Mouse (Mus musculus) T-helper 17 cell (primary cell): ENCODE data around the gene Mas1.

Experiments used
- in situ Hi-C, 2 experiments: fragments of 300-600 bp; cut with MboI, MseI; formaldehyde crosslinking; loops; 1 replicate in 1 of 2; 2 replicates in 1 of 2; pipeline ENCODE4 v1.15.1; 2025; ENCODE audit warnings: high pct_unique_total_duplicates in 2 of 2

Gene Mas1

GRCm38 (mm10) chr17:12868043-12868442 is at the start of gene Mas1:
Gene Mas1 (minus strand): TSS chr17:12868143.
- in situ Hi-C loops, result no loop called here

DNA sequence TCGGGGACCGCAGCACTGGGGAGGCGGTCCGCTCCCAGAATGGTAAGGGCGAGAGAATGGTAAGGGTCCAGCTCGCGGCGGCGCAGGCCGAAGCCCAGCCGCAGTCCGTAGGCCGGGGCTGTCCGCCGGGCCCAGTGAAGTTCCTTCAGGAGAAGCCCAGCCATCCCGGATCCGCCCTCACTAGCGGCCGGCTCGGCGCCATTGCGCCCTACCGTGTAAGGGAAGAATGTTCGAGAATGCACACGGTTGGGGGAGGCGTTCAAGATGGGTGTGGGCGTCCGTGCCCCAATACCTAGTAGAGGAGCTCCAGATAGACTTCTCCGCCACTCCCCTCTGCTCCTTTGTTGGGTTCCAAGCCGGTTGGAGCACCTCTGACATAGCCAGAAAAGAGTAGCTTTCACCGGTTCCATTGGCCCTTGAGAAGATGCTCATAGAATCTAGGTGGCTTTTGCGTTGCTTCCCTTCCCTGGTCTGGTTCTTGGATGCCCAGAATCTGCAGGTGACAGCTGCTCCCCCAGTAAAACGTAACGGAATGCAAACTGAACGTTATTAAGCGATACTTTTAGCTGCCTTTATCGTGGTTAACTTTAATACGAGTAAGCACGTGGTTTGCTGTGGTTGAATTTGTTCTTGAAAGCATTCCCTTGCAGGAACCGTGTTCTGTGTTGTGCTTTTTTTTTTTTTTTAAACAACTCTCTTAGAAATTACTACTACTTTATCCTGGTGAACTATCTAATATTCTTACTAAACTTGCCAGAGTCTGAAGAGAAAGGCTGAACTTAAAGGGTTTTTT is 48.8 kb upstream of the Mas1 start:
- in situ Hi-C loops, result no loop called here

GRCm38 (mm10) chr17:12915881-12916583 is 48.1 kb upstream of the Mas1 start, which contains the start of gene Mrpl18:
Gene Mrpl18 (minus strand): TSS chr17:12916345.
- in situ Hi-C loops, result no loop called here

DNA sequence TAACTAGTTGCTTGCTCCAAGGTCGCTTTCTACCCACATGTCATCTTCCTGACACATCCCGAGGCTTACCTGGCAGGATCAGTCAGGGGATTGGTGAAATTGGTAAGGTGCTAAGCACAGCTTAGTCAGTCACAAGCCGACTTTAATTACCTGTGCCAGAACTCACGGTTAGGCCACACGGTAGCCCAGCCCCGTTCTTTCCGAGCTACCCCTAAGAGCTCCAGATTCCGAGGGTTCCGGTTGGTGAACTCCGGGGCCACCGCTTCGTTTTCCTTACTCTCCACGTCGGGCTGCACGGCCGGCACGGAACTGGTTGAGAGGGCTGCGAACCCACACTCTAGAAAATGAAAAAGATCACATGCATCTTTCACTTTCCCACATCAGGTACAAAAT is 47.5 kb upstream of the Mas1 start, which contains the start of gene Tcp1:
Gene Tcp1 (plus strand): TSS at position 214 of the 393 bp plus-strand sequence.
- in situ Hi-C loops, result no loop called here

DNA sequence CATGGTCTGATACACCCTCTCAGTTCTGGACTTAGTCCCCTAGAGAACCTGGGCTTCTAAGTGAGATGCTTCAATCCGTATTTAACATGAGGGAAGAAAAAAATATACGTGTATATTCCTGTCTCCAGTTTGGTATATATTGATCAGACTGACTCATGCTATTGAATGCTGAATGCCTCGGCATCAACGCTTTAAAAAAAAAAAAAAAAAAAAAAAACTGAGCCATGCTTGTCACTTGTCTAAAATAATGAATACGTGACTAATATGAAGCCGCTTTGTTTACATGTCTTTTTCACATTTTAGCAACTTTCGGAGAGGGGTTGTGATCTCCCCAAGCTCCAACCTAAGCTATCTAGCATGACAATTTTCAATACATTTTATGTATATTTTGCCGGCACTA is 42.4 kb upstream of the Mas1 start:
- in situ Hi-C loops, result loop anchor here in 1 of 2 experiments (5.0 kb wide), 1 partner anchor 52 kb away; the partner anchor contains the start of gene Acat2

GRCm38 (mm10) chr17:12909361-12910280 is 41.7 kb upstream of the Mas1 start, which contains the start of gene Pnldc1:
Gene Pnldc1 (minus strand): TSS chr17:12910230.
- in situ Hi-C loops, result loop anchor here in 1 of 2 experiments (5.0 kb wide), 1 partner anchor 53 kb away; the partner anchor contains the start of gene Acat2

GRCm38 (mm10) chr17:12906436-12906835 is 38.5 kb upstream of the Mas1 start:
- in situ Hi-C loops, result no loop called here

- in situ Hi-C loops, result no loop called here
Observed at GRCm38 (mm10) chr17:12905810-12906209, 37.9 kb upstream of the Mas1 start.

- in situ Hi-C loops, result no loop called here
Observed at GRCm38 (mm10) chr17:12904349-12904748, 36.4 kb upstream of the Mas1 start.

DNA sequence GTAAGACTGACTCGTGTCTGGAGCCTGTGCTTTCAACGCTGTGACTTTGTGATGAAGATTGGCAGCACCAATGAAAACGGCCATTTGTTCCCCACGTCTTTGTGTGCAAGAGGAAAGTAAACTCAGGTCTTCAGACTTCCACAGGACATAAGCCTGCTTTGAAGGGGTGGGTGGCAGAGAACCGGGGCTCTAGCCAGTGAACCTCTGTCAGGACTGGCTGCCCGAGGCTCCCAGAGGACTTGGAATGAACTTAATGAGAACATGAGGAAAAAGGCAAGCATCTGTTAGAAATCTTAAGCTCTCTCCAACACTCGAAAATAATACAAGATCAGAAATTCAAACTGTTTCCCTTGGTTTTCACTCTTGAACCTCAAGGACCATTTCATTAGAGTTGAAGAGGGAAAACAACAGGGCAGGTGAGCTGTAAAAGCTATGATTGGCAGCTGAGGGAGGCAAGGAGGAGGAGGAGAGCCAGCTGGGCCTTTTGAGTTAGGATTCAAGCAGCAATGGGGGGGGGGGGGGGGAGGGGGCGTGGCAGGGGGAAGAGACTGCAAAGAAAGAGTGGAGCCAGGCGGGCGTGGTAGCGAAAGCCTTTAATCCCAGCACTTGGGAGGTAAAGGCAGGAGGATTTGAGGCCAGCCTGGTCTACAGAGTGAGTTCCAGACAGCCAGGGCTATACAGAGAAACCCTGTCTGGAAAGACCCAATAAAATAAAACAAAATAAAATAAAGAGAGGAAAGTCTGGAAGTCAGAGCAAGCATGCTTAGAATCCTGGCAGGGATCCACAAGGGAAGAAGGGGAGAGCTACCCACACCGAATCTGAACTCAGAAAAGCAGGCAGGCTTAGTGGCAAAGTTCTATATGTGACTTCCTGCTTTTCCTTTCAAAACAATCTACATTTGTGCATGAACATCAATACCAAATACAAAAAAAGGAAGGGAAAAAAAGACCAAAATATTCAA is 35.7 kb upstream of the Mas1 start:
- in situ Hi-C loops, result no loop called here

GRCm38 (mm10) chr17:12902291-12902690 is 34.3 kb upstream of the Mas1 start:
- in situ Hi-C loops, result no loop called here

DNA sequence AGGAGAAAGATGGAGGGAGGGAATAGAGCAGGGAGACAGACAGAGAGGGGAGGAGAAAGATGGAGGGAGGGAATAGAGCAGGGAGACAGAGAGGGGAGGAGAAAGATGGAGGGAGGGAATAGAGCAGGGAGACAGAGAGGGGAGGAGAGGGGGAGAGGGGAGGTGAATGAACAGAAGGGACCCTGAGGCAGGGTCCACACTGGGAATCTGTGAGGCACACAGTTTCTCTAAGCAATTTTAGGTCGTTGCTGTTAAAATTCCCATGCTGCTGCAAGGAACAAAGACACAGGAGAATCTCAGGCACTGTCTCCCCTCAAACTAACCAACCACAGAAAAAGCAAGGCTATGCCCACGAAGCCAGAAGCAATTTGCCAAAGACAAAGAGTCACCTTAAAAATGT is 30.7 kb upstream of the Mas1 start:
- in situ Hi-C loops, result loop anchor here in 1 of 2 experiments (25.0 kb wide), 1 partner anchor 264 kb away; no protein-coding TSS in a partner anchor

GRCm38 (mm10) chr17:12897674-12898073 is 29.7 kb upstream of the Mas1 start:
- in situ Hi-C loops, result loop anchor here in 1 of 2 experiments (25.0 kb wide), 1 partner anchor 265 kb away; no protein-coding TSS in a partner anchor

DNA sequence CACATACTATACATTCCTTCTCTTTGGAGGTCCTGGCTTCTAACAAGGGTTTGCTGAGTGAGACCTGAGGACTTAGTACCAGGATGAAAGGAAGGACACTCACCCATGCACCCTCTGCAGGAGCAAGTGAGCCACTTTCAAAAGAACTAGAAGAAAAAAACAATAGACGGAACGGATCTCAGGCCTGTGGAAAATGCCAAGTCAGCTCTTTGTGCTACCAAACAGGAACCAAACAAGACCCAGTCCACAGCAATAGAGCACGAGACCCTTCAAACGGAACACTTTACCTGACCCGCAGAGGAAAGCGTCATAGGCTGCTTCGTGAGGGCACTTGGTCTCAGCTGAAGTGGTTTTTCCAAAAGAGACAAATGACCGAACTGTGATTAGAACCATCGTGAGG is 24.1 kb upstream of the Mas1 start:
- in situ Hi-C loops, result loop anchor here in 1 of 2 experiments (25.0 kb wide), 1 partner anchor 270 kb away; no protein-coding TSS in a partner anchor

DNA sequence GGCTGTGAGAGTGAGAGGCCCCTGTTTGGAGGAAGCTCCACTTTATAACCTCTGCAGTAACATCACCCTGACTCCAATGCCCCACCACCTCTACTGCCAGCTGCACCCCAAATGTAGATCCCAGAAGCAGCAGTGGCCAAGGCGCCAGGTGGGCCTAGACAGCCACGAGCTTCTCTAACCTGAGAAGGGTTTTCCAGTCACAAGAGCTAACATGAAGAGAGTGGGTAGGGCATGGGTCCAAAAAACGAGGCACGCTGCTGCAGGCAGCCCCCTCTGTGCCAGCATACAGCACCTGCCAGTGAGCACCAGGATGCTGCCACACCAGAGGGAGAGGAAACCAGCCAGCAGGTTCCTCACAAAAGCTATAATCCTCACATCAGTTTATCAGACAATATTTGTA is 23.1 kb upstream of the Mas1 start:
- in situ Hi-C loops, result loop anchor here in 1 of 2 experiments (25.0 kb wide), 1 partner anchor 271 kb away; no protein-coding TSS in a partner anchor

DNA sequence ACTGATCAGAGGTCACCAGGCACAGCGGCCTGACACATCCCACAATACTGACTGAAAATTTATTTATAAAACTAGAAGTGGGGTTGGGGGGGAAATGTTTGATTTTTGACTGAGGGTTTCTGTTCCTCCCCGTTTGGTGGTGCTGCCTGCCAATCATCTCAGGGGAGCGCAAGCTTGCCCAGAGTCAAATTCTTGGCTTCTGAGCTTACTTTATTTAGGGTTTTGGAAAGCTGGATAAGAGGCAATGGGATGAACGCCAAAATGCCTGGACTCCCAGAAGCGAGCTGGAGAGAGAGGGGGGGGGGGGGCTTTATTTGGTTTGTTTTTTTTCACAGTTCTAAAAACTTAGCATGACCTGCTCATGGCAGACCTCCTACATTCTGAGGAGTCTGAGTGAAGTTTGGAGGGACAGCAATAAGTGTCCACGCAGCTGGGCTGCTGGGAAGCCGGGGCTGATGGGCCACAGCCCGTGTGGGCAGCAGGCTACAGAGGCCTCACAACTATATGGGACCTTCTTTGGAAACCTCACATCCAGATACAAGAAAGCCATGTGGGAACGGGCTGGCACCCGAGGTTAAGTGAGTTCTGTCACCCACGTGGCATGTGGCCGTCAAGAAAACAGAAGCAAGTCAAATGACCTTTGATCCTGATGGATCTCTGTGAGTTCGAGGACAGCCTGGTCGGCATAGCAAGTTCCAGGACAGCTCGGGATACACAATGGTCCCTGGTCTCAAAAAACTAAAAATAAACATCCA is 19.3 kb upstream of the Mas1 start:
- in situ Hi-C loops, result loop anchor here in 1 of 2 experiments (25.0 kb wide), 1 partner anchor 275 kb away; no protein-coding TSS in a partner anchor

- in situ Hi-C loops, result loop anchor here in 1 of 2 experiments (25.0 kb wide), 1 partner anchor 276 kb away; no protein-coding TSS in a partner anchor
Observed at GRCm38 (mm10) chr17:12886620-12887019, 18.7 kb upstream of the Mas1 start.

DNA sequence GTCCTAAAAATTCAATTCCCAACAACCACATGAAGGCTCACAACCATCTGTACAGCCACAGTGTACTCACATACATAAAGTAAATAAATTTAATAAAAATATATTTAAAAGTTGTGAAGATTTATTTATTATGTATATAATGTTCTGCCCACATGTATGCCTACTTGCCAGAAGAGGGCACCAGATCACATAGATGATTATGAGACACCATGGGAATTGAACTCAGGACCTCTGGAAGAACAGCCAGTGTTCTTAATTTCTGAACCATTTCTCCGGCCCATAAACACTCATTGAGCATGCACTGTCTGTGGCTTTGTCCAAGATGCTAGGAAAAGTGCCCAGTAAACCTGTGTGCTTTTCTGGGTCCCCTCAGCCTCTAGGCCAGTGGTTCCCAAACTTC is 13.3 kb upstream of the Mas1 start:
- in situ Hi-C loops, result loop anchor here in 1 of 2 experiments (5.0 to 25.0 kb wide), 2 partner anchors 51 to 281 kb away; no protein-coding TSS in a partner anchor

DNA sequence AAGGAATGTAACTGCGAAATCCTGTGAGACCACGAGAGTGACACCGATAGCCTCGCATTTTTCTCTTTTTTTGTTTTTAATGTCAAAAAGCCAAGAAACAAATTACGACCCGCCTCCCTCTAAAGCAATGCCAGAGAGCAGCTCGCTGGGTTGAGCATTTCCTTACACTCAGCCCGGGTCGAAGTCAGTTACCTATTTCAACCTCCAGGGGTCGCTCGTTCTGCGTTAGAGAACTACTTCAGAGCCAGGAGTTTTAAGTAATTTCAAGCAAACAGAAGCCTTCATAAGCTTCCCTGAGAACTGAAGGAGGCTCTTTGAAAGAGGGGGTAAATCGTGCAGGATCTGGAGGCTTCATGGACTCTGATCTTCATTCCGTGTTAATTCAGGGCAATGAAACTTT is 12.2 kb upstream of the Mas1 start:
- in situ Hi-C loops, result loop anchor here in 1 of 2 experiments (5.0 to 25.0 kb wide), 2 partner anchors 52 to 282 kb away; no protein-coding TSS in a partner anchor
